In genomic region chr15:83181800-83182330, GRCm38 (mm10) we compare ENCODE assay signal across 14 mouse cellular contexts. TPM values are rescaled to one million over a fixed set of nuclear protein-coding genes. Genes with fewer than 3 reads are reported as not detected.
A peak's percentile ranks its signal among the peaks of the same experiment; 100 is the strongest.
DNase-seq lines count a peak whose midpoint lies in the region; ATAC-seq and TF ChIP-seq lines count a peak whose summit lies in the region.
"Had no signal": no experiment of that assay in that cellular context is flagged by ENCODE, and none has a peak within 500 bp of the region (broad histone marks: within the 10 kb centered on the region; RNA-seq: fewer than 3 reads in every experiment).

No protein-coding gene starts in this region.

- ATAC-seq in lung, postnatal 0 days: 0 out of 2 replicates have a peak, but pooled peaks have one; percentile 35
- peak; percentile 75 for ATAC-seq in liver, embryonic 12.5 days
- ATAC-seq in stomach, postnatal 0 days (ENCODE audit: low FRiP score, low TSS enrichment): peak; percentile 67
- ATAC-seq: activated CD4-positive, CD25-positive, alpha-beta regulatory T cell, adult 4 months; forebrain, embryonic 14.5 days had no signal

- no peak for TF ChIP-seq CTCF in lung, postnatal 0 days (IDR thresholded peaks at IDR 0.05)
- TF ChIP-seq CTCF in stomach, postnatal 0 days (IDR thresholded peaks at IDR 0.05; ENCODE audit: low read depth): no peak

- DNase-seq in lung, postnatal 0 days (ENCODE audit: low spot score): peak; percentile 38
- DNase-seq in lung, postnatal 25 days (ENCODE audit: low spot score): no peak
- DNase-seq in NIH3T3 (ENCODE audit: low read depth): peak; percentile 78
- no peak for DNase-seq in stomach, postnatal 0 days (ENCODE audit: low spot score)
- DNase-seq in neural tube, embryonic 10.5 days (ENCODE audit: extremely low spot score, low spot score): no peak
- no peak for DNase-seq in cerebellum, postnatal 36 days
- DNase-seq: cerebellum, adult 8-10 months; kidney, adult 11 months had no signal

- H3K27me3 ChIP-seq in lung, postnatal 0 days (replicated peaks; ENCODE audit: insufficient read depth, low read length): no peaks in the 10 kb centered on the region
- H3K27me3 ChIP-seq in liver, embryonic 12.5 days (replicated peaks): peaks cover 15% of the 10 kb centered on the region; the same call in 1 of the 2 replicates
- H3K27me3 ChIP-seq in stomach, postnatal 0 days (ENCODE audit: control insufficient read depth, insufficient read depth, low read length): no peaks in the 10 kb centered on the region
- H3K27me3 ChIP-seq: heart, embryonic 15.5 days; hindbrain, embryonic 12.5 days had no signal

- H3K36me3 ChIP-seq in lung, postnatal 0 days (ENCODE audit: insufficient read depth, low read length): no peaks in the 10 kb centered on the region
- H3K36me3 ChIP-seq in liver, embryonic 12.5 days: no peaks in the 10 kb centered on the region
- H3K36me3 ChIP-seq in stomach, postnatal 0 days (ENCODE audit: control insufficient read depth, insufficient read depth, low read length): no peaks in the 10 kb centered on the region
- H3K36me3 ChIP-seq: G1E; heart, embryonic 15.5 days; hindbrain, embryonic 12.5 days had no signal

- no peak for TF ChIP-seq EP300 in lung, postnatal 0 days (IDR thresholded peaks at IDR 0.05)
- TF ChIP-seq EP300 in stomach, postnatal 0 days (optimal IDR thresholded peaks at IDR 0.05): no peak

- no peaks in the 10 kb centered on the region for H3K4me1 ChIP-seq in lung, postnatal 0 days (ENCODE audit: insufficient read depth, low read depth, low read length)
- peaks cover 19% of the 10 kb centered on the region for H3K4me1 ChIP-seq in liver, embryonic 12.5 days
- H3K4me1 ChIP-seq in stomach, postnatal 0 days (replicated peaks; ENCODE audit: control insufficient read depth, insufficient read depth): no peaks in the 10 kb centered on the region
- H3K4me1 ChIP-seq: hindbrain, embryonic 12.5 days had no signal

- no peak overlapping the region for H3K9ac ChIP-seq in lung, postnatal 0 days (replicated peaks; ENCODE audit: low read depth)
- H3K9ac ChIP-seq in liver, embryonic 12.5 days: 0 out of 2 replicates have a peak overlapping the region, but pooled peaks have one; percentile 17
- H3K9ac ChIP-seq in stomach, postnatal 0 days (ENCODE audit: low read length): no peak overlapping the region
- H3K9ac ChIP-seq: heart, embryonic 15.5 days; hindbrain, embryonic 12.5 days had no signal

- WGBS in lung, postnatal 0 days: 44% methylated on average over 4 of the region's 4 CpGs
- WGBS in liver, embryonic 12.5 days (ENCODE audit: insufficient replicate concordance): 32% methylated on average over 4 of the region's 4 CpGs
- 28% methylated on average over 4 of the region's 4 CpGs for WGBS in stomach, postnatal 0 days

- H3K9me3 ChIP-seq in lung, postnatal 0 days (ENCODE audit: low read length): no peaks in the 10 kb centered on the region
- H3K9me3 ChIP-seq in liver, embryonic 12.5 days (replicated peaks): no peaks in the 10 kb centered on the region
- H3K9me3 ChIP-seq in stomach, postnatal 0 days (ENCODE audit: control insufficient read depth, low read length): no peaks in the 10 kb centered on the region
- H3K9me3 ChIP-seq: G1E; heart, embryonic 15.5 days; hindbrain, embryonic 12.5 days had no signal

- H3K4me2 ChIP-seq in lung, postnatal 0 days (replicated peaks; ENCODE audit: low read depth, low read length): no peak overlapping the region
- peak overlapping the region; percentile 40 for H3K4me2 ChIP-seq in liver, embryonic 12.5 days
- H3K4me2 ChIP-seq in stomach, postnatal 0 days (replicated peaks; ENCODE audit: low read depth): no peak overlapping the region
- H3K4me2 ChIP-seq: heart, embryonic 15.5 days; hindbrain, embryonic 12.5 days had no signal

- no peak overlapping the region for H3K4me3 ChIP-seq in lung, postnatal 0 days (ENCODE audit: low read depth, low read length)
- H3K4me3 ChIP-seq in liver, embryonic 12.5 days: no peak overlapping the region
- no peak overlapping the region for H3K4me3 ChIP-seq in stomach, postnatal 0 days (ENCODE audit: low read depth, low read length)
- H3K4me3 ChIP-seq: heart, embryonic 15.5 days; hindbrain, embryonic 12.5 days had no signal

- no peak overlapping the region for H3K27ac ChIP-seq in lung, postnatal 0 days (ENCODE audit: low read length)
- peak overlapping the region; percentile 66; the same call in 1 of the 2 replicates for H3K27ac ChIP-seq in liver, embryonic 12.5 days
- peak overlapping the region; percentile 3; the same call in 1 of the 2 replicates for H3K27ac ChIP-seq in stomach, postnatal 0 days (replicated peaks)
- H3K27ac ChIP-seq: heart, embryonic 15.5 days; hindbrain, embryonic 12.5 days had no signal

RNA-seq across cellular contexts. Expression of gene Cyb5r3, which starts 9.5 kb away (rescaled TPM):
- polyA plus RNA-seq in lung, postnatal 0 days (2015; fragmentation: Nextera tagmentation; extraction: Ambion mirVana): 170 and 183 TPM in 2 replicates
- polyA plus RNA-seq in liver, embryonic 12.5 days (2016; fragmentation: Nextera tagmentation; extraction: Ambion mirVana): 151 and 172 TPM in 2 replicates
- 117 and 145 TPM in 2 replicates for polyA plus RNA-seq in stomach, postnatal 0 days (2015; fragmentation: Nextera tagmentation; extraction: Ambion mirVana)

RNA-seq across cellular contexts. Expression of gene Poldip3, which starts 32.7 kb away (rescaled TPM):
- 77.0 and 78.8 TPM in 2 replicates for polyA plus RNA-seq in lung, postnatal 0 days (2015; fragmentation: Nextera tagmentation; extraction: Ambion mirVana)
- 83.0 and 86.7 TPM in 2 replicates for polyA plus RNA-seq in liver, embryonic 12.5 days (2016; fragmentation: Nextera tagmentation; extraction: Ambion mirVana)
- 56.3 and 58.7 TPM in 2 replicates for polyA plus RNA-seq in stomach, postnatal 0 days (2015; fragmentation: Nextera tagmentation; extraction: Ambion mirVana)

RNA-seq across cellular contexts. Expression of gene Rrp7a, which starts 59.3 kb away (rescaled TPM):
- 38.2 and 40.2 TPM in 2 replicates for polyA plus RNA-seq in lung, postnatal 0 days (2015; fragmentation: Nextera tagmentation; extraction: Ambion mirVana)
- polyA plus RNA-seq in liver, embryonic 12.5 days (2016; fragmentation: Nextera tagmentation; extraction: Ambion mirVana): 36.5 and 42.3 TPM in 2 replicates
- 39.9 and 44.8 TPM in 2 replicates for polyA plus RNA-seq in stomach, postnatal 0 days (2015; fragmentation: Nextera tagmentation; extraction: Ambion mirVana)

Comparison
In these comparisons a context has a peak if more than half of its experiments do, and no peak if none do; other contexts are left out.
1. DNase-seq: peak in lung, postnatal 0 days (single experiment) and NIH3T3 (single experiment); none in lung, postnatal 25 days (single experiment), stomach, postnatal 0 days (single experiment), neural tube, embryonic 10.5 days (single experiment) and cerebellum, postnatal 36 days (0 of 2).
2. Peak in every context shown above with its lines, with median percentiles within 50 percentile points of each other: ATAC-seq.